Mouse (Mus musculus) liver, adult 2 months (tissue): Measurements from ENCODE around the gene Nlrp6. TPM values are rescaled to one million over a fixed set of nuclear protein-coding genes. Genes with fewer than 3 reads are reported as not detected.

Experiments
- DNase-seq: peaks from one replicate; pipeline ENCODE4 v3.0.0-alpha.2; 2011; ENCODE audit warnings: low read depth, low spot score; ENCODE audit errors: extremely low read depth
- H3K27ac ChIP-seq: fragments of 200-500 bp; replicated peaks from 2 replicates; pipeline ENCODE4 v1.5.1; 2012; ENCODE audit warnings: low read depth, mild to moderate bottlenecking, control low read depth, inconsistent platforms, low read length; ENCODE audit not compliant: insufficient read depth
- H3K27me3 ChIP-seq: fragments of 200-500 bp; 2 replicates; pipeline ENCODE4 v1.6.1; 2012; ENCODE audit warnings: mild to moderate bottlenecking, moderate library complexity, low read length, inconsistent platforms; ENCODE audit not compliant: control insufficient read depth, insufficient read depth
- H3K36me3 ChIP-seq: fragments of 200-500 bp; 2 replicates; pipeline ENCODE4 v1.6.1; 2012; ENCODE audit warnings: low read length, inconsistent platforms; ENCODE audit not compliant: control insufficient read depth, insufficient read depth
- H3K4me1 ChIP-seq: fragments of 200-500 bp; 2 replicates; pipeline ENCODE4 v1.6.1; 2011; ENCODE audit warnings: low read length; ENCODE audit not compliant: control insufficient read depth, insufficient read depth
- H3K4me3 ChIP-seq: fragments of 200-500 bp; 2 replicates; pipeline ENCODE4 v1.5.1; 2011; ENCODE audit warnings: low read depth, mild to moderate bottlenecking, control low read depth, low read length, moderate library complexity; ENCODE audit not compliant: insufficient read depth
- H3K79me2 ChIP-seq: fragments of 200-500 bp; 2 replicates; pipeline ENCODE4 v1.6.1; 2012; ENCODE audit warnings: inconsistent platforms, mild to moderate bottlenecking, low read length, moderate library complexity; ENCODE audit not compliant: control insufficient read depth, insufficient read depth
- H3K9ac ChIP-seq: fragments of 200-500 bp; 2 replicates; pipeline ENCODE4 v1.6.1; 2012; ENCODE audit warnings: low read depth, mild to moderate bottlenecking, control low read depth, inconsistent platforms, low read length
- CTCF ChIP-seq: fragments of 200-500 bp; IDR thresholded peaks from 2 replicates; pipeline ENCODE4 v1.5.1; 2011; ENCODE audit warnings: low read depth, low read length, control low read depth
- POLR2A ChIP-seq: fragments of 200-500 bp; IDR thresholded peaks from 2 replicates; pipeline ENCODE4 v1.6.1; 2011; ENCODE audit warnings: low read length, control low read depth; ENCODE audit not compliant: insufficient read depth; ENCODE audit errors: extremely low read depth
- WGBS: fragments of 180-500 bp; shearing (Covaris S2); methylation state at CpG from one replicate; pipeline ENCODE4 v1.1.7; 2018; 5-methylcytosine and 5-hydroxymethylcytosine counted together
- polyA plus RNA-seq: library from polyadenylated mRNA; depleted of rRNA; stranded (reverse); fragments of >200 nt; gene quantifications from 2 replicates; pipeline ENCODE4 v1.2.3, GENCODE M21; 2012; rRNA removed
- total RNA-seq: library from RNA; depleted of rRNA; stranded (reverse); fragments of >200 nt; gene quantifications from 2 replicates; pipeline ENCODE4 v1.2.3, GENCODE M21; 2014; rRNA removed

Gene Nlrp6
- total RNA-seq (28.9 and 33.4 TPM in 2 replicates), polyA plus RNA-seq (72.9 and 119 TPM in 2 replicates)

GRCm38 (mm10) chr7:140920418-140921029 is at the start of gene Nlrp6:
Gene Nlrp6 (plus strand): TSS chr7:140920902.
- Histone ChIP-seq H3K27me3 (no peaks in the 10 kb centered on the region), H3K27ac (no peak within 1 kb of the TSS), H3K9ac (no peak within 1 kb of the TSS), H3K4me1 (peaks cover 18% of the 10 kb centered on the region), H3K79me2 (no peaks in the 10 kb centered on the region), H3K36me3 (peaks cover 26% of the 10 kb centered on the region; the same call in 1 of the 2 replicates), H3K4me3 (no peak within 1 kb of the TSS)
- WGBS, result 87% methylated on average over 8 of the region's 8 CpGs
- no peak for TF ChIP-seq CTCF
- no peak for DNase-seq

DNA sequence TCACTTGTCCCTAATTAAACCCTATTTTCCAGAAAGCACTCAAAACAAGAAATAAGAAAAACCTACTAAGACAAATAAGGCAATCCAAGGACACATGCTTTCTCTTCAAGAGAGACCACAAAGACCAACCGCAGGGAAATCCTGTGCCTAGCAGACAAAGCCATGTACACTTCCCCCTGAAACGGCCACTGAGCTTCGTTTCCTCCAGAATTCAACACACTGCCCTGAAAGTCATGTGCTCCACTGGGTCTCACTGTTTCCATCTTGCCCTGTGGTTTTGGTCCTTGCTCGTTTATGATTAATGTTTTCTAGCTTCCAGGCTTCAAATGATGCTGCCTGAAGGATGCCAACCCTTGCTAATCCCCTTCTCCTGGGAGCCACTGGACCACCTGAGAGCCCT is 46.5 kb upstream of the Nlrp6 start:
- no peak overlapping the region for H3K9ac ChIP-seq
- H3K36me3 ChIP-seq, result peaks cover 63% of the 10 kb centered on the region
- 81% methylated on average over 4 of the region's 4 CpGs for WGBS
- H3K79me2 ChIP-seq, result peaks cover 26% of the 10 kb centered on the region
- H3K27ac ChIP-seq, result no peak overlapping the region
- no peak overlapping the region for H3K4me3 ChIP-seq
- no peak for DNase-seq
- TF ChIP-seq CTCF (no peak), POLR2A (no peak)
- no peaks in the 10 kb centered on the region for H3K27me3 ChIP-seq
- 0 out of 2 replicates have a peak, but pooled peaks cover 4% of the 10 kb centered on the region for H3K4me1 ChIP-seq

- H3K4me3 ChIP-seq, result no peak overlapping the region
- H3K79me2 ChIP-seq, result peaks cover 26% of the 10 kb centered on the region
- no peak for DNase-seq
- no peak overlapping the region for H3K9ac ChIP-seq
- 0 out of 2 replicates have a peak, but pooled peaks cover 4% of the 10 kb centered on the region for H3K4me1 ChIP-seq
- TF ChIP-seq POLR2A, result no peak
- no peaks in the 10 kb centered on the region for H3K27me3 ChIP-seq
- no peak overlapping the region for H3K27ac ChIP-seq
- H3K36me3 ChIP-seq, result peaks cover 40% of the 10 kb centered on the region
- WGBS, result 93% methylated on average over 6 of the region's 6 CpGs
Observed at GRCm38 (mm10) chr7:140877364-140877763, 43.3 kb upstream of the Nlrp6 start.

DNA sequence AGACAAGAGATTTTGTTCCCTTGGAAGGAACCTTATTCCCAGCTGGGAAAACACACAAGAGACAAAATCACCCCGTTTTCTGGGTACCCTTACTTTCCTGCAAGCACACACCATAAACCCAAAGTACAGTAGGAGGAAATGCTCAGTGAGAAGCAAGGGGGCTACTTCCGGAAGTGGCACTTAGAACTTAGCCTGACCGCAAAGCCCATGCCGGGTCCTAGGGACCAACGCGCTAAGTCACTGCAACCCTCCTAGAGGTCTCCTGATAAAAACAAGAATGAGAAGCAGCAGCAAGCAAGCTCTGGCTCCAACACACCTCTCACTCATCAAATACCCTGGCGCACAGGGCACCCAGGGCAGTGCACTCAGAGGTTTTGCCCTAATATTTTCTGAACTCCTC is 41.3 kb upstream of the Nlrp6 start:
- Histone ChIP-seq H3K4me3 (peak overlapping the region; percentile 45; the same call in 1 of the 2 replicates), H3K27me3 (no peaks in the 10 kb centered on the region), H3K4me1 (peaks cover 8% of the 10 kb centered on the region), H3K79me2 (peaks cover 29% of the 10 kb centered on the region), H3K36me3 (peaks cover 26% of the 10 kb centered on the region), H3K27ac (peak overlapping the region; percentile 35), H3K9ac (peak overlapping the region; percentile 17)
- 42% methylated on average over 7 of the region's 7 CpGs for WGBS
- TF ChIP-seq CTCF, result no peak
- no peak for TF ChIP-seq POLR2A
- DNase-seq, result peak; percentile 53

GRCm38 (mm10) chr7:140880419-140880818 is 40.3 kb upstream of the Nlrp6 start:
- no peak for TF ChIP-seq POLR2A
- no peak for TF ChIP-seq CTCF
- peaks cover 27% of the 10 kb centered on the region for H3K79me2 ChIP-seq
- peak; percentile 99 for DNase-seq
- peak overlapping the region; percentile 60 for H3K9ac ChIP-seq
- no peaks in the 10 kb centered on the region for H3K27me3 ChIP-seq
- peaks cover 8% of the 10 kb centered on the region for H3K4me1 ChIP-seq
- WGBS, result 18% methylated on average over 3 of the region's 3 CpGs
- H3K36me3 ChIP-seq, result peaks cover 23% of the 10 kb centered on the region
- H3K27ac ChIP-seq, result peak overlapping the region; percentile 99
- H3K4me3 ChIP-seq, result peak overlapping the region; percentile 97; the same call in 1 of the 2 replicates

DNA sequence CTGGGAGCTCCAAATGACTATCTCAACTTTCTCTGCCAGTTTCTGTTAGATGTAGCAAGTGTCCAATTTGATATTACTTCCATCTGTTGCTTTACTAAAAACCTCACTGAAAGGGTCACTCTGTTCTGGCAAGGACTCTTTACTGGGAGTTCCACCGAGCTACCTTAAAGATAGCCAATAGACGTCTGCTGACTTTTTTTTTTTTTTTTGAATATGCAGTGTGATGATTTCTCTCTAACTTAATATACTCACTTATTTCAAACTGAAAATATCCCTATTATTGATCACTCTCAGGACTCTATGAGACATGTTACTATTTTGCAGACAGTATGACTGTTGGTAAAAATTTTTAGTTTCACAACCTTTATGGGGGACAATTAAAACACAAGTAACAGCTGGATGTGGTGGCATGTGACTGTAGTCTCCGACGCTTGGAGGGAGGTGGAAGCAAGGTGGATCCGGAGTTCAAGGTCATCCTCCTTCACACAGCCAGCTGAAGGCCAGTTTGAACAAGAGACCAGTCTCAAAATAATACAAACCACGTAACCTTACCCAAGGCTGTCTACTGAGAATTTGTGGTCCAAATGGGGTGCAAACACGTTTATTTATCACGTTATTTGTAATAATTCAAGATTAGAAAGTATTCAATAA is 39.7 kb upstream of the Nlrp6 start:
- peak; percentile 84 for DNase-seq
- H3K79me2 ChIP-seq, result peaks cover 27% of the 10 kb centered on the region
- H3K9ac ChIP-seq, result peak overlapping the region; percentile 70
- peak overlapping the region; percentile 97 for H3K4me3 ChIP-seq
- TF ChIP-seq POLR2A, result no peak
- no peak for TF ChIP-seq CTCF
- H3K27me3 ChIP-seq, result no peaks in the 10 kb centered on the region
- peak overlapping the region; percentile 99 for H3K27ac ChIP-seq
- 4% methylated on average over 8 of the region's 8 CpGs for WGBS
- peaks cover 18% of the 10 kb centered on the region for H3K36me3 ChIP-seq
- peaks cover 8% of the 10 kb centered on the region for H3K4me1 ChIP-seq
